Mouse (Mus musculus) lung, postnatal 25 days (tissue): Measurements from ENCODE around the gene Bco1.

Experiments
- DNase-seq: peaks from one replicate; pipeline ENCODE4 v3.0.0; 2022; ENCODE audit warnings: low spot score

The Bco1 gene

GRCm38 (mm10) chr8:117095647-117096046 lies at the start of gene Bco1:
Gene Bco1 (plus strand): TSS chr8:117095854.
- no peak for DNase-seq

- DNase-seq, result no peak
Measured at GRCm38 (mm10) chr8:117049444-117049843, 46.2 kb upstream of the Bco1 start.

GRCm38 (mm10) chr8:117050763-117051162 lies 44.9 kb upstream of the Bco1 start:
- DNase-seq, result peak; percentile 18

GRCm38 (mm10) chr8:117051316-117051715 lies 44.3 kb upstream of the Bco1 start:
- no peak for DNase-seq

GRCm38 (mm10) chr8:117053135-117054079 lies 42.2 kb upstream of the Bco1 start:
- DNase-seq, result no peak

GRCm38 (mm10) chr8:117054146-117054545 lies 41.5 kb upstream of the Bco1 start:
- DNase-seq, result no peak

GRCm38 (mm10) chr8:117055097-117055496 lies 40.6 kb upstream of the Bco1 start:
- peak; percentile 28 for DNase-seq

- no peak for DNase-seq
Measured at GRCm38 (mm10) chr8:117059021-117059420, 36.6 kb upstream of the Bco1 start.

GRCm38 (mm10) chr8:117060306-117060705 lies 35.3 kb upstream of the Bco1 start:
- no peak for DNase-seq

GRCm38 (mm10) chr8:117061180-117061880 lies 34.3 kb upstream of the Bco1 start:
- DNase-seq, result no peak

GRCm38 (mm10) chr8:117066955-117067354 lies 28.7 kb upstream of the Bco1 start:
- DNase-seq, result no peak

GRCm38 (mm10) chr8:117067396-117067795 lies 28.3 kb upstream of the Bco1 start:
- DNase-seq, result no peak

GRCm38 (mm10) chr8:117068294-117068693 lies 27.4 kb upstream of the Bco1 start:
- no peak for DNase-seq

- peak; percentile 10 for DNase-seq
Measured at GRCm38 (mm10) chr8:117069708-117070107, 25.9 kb upstream of the Bco1 start.

- DNase-seq, result no peak
Measured at GRCm38 (mm10) chr8:117074350-117075182, 21.1 kb upstream of the Bco1 start.

GRCm38 (mm10) chr8:117078367-117078926 lies 17.2 kb upstream of the Bco1 start:
- DNase-seq, result no peak

- DNase-seq, result no peak
Measured at GRCm38 (mm10) chr8:117079652-117080051, 16.0 kb upstream of the Bco1 start.

GRCm38 (mm10) chr8:117082399-117082872 lies 13.2 kb upstream of the Bco1 start, which contains the start of gene Pkd1l2:
Gene Pkd1l2 (minus strand): TSS chr8:117082449.
- no peak for DNase-seq

GRCm38 (mm10) chr8:117082947-117083559 lies 12.6 kb upstream of the Bco1 start:
- no peak for DNase-seq

GRCm38 (mm10) chr8:117085521-117085920 lies 10.1 kb upstream of the Bco1 start:
- no peak for DNase-seq

GRCm38 (mm10) chr8:117087036-117087435 lies 8.6 kb upstream of the Bco1 start:
- no peak for DNase-seq
